Mouse (Mus musculus) retina, adult 2 months (tissue): ENCODE results near the gene Tax1bp1.

Experiments used
- DNase-seq: peaks from one replicate; pipeline ENCODE4 v3.0.0-alpha.2; 2012; ENCODE audit warnings: low read depth, low spot score

Tax1bp1 gene

GRCm38 (mm10) chr6:52796691-52797090 is 83.2 kb downstream of the Tax1bp1 start:
- DNase-seq, result no peak

GRCm38 (mm10) chr6:52797252-52797800 is 83.8 kb downstream of the Tax1bp1 start:
- no peak for DNase-seq

- DNase-seq, result no peak
Measured at GRCm38 (mm10) chr6:52802181-52802580, 88.7 kb downstream of the Tax1bp1 start.

DNA sequence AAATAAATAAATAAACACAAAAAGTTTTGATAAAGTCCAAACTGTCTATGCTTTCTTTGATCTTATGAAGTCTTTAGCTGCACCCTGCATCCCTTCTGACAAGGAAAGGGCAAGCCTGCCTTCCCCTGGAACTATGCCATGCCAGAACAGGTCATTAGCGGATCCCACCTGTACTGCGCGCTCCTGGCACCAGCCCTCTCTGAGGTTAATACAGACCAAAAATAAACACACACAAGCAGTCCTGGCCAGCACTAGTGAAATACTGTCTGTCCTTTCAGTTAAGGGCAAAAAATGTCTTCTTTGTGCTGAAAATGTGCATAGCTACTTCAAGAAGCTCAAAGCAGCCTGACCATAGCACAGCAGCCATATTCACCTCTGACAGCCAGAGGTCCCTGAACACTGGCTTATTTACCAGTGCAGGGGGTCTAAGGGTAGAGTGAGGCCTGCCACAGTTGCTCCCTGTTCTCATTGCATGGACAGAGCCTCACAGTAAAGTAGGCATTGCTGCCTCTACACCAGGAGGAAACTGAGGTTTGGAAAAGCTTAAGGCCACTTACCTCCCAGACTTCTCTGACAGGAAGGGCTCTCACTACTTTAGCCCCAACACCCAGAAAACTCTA is 91.8 kb downstream of the Tax1bp1 start:
- no peak for DNase-seq
